Mouse (Mus musculus) CD4-positive, CD25-positive, alpha-beta regulatory T cell, adult 2 months (primary cell): Measurements from ENCODE around the gene Fam50a.
A peak's percentile ranks its signal among the peaks of the same experiment; 100 is the strongest.
"Not testable (repeated sequence)": the region's sequence is repeated elsewhere in the genome, so short reads cannot be mapped to it uniquely, and the experiment has no call there.

ENCODE experiments used
- DNase-seq: peaks from one replicate; pipeline ENCODE4 v3.0.0-alpha.2; 2012; ENCODE audit warnings: low read depth, low spot score

Fam50a gene

DNA sequence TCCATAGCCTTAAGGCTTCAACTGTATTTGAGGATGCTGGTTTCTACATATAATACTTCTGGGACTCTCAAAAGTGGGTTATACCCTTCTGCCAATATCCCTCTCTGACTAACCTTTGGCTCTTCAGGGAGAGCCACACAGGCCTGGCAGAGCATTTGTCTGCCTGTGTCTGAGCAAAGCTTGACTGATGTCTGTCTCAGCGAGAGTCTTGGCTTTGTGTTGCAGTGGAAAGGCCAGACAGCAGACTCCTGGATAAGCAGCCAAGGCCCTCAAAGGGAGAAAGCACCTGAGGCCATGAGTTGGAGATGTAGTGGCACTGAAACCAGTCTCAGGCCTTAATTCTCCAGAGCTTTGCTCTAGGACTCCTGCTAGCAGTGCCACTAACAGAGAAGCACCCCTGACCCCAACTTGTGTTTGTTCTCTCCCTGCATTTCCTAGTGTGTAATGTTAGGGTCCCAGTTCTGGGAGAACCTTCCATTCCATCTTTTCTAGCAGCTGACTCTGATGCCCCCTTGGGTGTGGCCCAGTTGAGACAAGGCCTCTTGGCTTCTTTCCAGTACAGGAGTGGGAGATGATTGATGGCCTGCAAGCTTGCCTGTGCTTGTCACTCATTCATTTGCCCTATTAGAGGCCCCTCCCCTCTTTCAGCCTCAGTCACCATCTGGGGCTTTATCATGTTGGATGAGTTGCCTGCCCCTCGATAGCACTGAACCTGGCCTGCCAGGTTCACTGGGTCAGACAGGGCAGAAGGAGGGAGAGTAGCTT is 17.5 kb downstream of the Fam50a start:
- DNase-seq = no peak

DNA sequence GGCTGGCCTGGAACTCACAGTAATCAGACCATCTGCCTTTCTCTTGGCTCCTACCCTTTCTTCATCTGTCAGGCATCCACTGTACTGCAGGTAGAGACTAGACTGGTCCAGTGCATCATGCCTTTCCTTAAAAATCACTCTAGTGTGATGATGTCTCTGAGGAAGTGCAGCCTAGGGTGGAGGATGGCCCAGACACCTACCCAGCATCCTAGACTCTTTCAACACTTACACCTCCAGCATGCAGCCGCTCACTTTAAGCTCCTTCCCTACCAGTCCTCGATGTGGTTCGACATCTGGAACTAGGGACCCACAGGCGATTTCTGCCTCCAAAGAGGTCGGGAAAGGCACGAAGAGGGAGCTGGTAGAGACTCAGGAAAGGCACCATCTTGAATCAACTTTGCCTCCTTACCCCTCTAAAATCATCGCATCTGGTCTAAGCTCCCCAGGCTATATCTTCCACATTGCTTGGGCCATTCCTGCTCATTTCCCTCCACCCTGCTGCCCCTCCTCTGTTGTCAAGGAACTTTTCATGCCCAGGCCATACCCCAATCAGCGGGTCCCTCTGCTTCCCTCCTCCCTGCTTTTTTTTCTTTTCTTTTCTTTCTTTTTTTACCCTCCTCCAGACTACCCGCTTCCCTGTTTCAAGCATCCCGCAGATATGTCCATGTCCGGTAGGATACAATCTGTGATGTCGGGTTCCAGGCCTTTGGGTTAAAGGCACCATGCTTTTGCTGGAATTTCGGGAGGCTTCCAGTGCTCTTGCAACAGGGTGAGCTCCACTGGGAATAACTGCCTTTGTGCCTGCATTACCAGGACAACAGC is 40.0 kb downstream of the Fam50a start:
- no peak for DNase-seq

DNA sequence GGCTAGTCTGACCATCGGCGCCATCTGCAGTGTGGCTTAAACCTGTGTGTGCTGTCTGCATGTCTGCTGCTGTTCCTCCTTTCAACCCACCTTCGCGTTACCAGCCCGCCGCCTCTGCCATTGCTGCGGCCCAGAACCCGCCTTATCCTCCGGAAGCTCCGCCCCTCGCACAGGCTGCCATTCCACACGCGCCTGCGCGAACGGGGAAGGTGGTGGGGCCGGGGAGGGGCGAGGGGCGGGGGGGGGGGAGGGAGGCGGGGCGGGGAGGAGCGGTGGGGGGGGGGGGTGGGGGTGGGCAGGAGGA is 40.6 kb downstream of the Fam50a start, which contains the start of gene Lage3:
Gene Lage3 (minus strand): TSS at position 152 of the 304 bp plus-strand sequence.
- peak; percentile 89 for DNase-seq

DNA sequence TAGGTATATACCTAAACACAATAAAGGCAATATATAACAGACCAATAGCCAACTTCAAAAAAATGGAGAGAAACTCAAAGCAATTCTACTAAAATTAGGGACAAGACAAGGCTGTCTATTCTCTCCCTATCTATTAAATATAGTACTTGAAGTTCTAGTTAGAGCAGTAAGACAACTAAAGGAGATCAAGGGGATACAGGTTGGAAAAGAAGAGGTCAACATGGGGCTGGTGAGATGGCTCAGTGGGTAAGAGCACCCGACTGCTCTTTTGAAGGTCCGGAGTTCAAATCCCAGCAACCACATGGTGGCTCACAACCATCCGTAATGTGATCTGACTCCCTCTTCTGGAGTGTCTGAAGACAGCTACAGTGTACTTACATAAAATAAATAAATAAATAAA is 44.2 kb downstream of the Fam50a start:
- DNase-seq = not testable (repeated sequence)

DNA sequence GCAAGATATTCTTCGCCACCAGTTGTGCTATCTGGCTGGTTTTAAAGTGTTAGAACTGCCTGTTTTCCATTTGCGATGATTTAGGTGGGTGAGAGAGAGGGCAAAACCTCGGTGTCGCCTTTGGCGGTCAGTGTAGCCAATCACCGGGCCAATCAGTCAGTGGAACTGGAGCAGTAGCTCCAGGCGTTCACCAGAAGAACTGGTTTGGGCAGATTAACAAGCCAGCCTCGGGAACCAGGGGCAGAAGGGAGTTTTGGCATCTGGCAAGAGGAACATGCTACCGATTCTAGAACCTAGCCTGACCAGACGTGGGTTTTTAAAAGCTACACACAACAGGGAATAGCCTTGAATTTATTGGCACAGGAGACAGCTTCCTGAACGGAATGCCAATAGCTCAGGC is 46.3 kb downstream of the Fam50a start:
- no peak for DNase-seq

DNA sequence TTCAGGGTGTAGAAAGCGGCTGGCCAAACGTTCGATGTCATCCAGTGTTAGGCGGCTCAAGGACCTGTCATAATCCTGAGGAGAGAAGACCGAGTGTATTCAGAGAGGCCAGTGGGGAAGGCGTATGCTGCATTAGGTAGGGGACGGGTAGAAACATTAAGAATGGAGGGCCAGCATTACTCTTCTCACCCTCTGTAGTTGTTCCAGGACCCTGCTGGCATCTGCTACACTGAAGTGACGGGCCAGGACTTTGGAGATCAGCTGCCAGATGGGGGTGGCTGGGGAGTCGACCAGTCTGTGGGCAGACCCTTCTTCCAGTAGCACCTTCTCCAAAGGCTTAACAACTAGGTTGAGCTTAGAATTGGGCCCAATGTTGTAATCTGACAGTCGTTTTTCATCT is 54.7 kb downstream of the Fam50a start:
- no peak for DNase-seq

DNA sequence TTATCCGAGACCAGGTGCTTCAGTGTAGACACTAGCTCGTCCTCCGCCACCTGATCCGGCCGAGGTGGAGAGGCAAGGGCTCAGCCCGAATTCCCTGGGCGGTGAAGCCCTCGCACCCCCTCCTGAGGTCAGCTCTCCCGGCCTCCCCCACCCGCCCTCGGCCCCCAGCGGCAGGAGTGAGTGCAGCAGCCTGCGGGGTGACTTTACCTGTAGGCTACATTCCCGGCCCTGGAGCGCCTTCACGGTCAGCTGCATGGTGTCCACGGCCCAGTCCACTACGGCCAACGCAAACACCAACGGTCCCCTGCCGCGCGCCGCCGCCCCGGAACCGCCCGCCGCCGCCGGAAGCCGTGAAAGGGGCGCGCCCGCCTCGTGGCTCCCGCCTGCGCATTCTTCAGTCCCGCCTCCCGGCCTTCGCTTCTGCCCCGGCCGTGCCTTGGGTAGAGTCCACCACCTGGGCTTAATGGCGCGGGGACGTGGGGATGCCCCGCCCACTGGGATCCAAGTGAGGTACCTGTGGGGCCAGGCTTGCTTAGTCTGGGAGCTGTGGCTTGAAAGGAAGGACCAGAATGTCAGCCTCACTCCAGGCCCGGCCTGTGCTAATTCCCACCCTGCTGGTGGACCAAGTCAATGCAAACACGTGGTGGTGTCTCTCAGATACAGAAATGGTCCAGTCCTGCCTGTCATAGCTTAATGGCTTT is 55.5 kb downstream of the Fam50a start:
- peak; percentile 74 for DNase-seq
